Mouse (Mus musculus) ES-E14 (cell line): ENCODE measurements around the gene Cnp.

ENCODE experiments used
- HCFC1 ChIP-seq: IDR thresholded peaks from 2 replicates; pipeline ENCODE4 v1.6.1; 2012; ENCODE audit warnings: low read length, inconsistent platforms, borderline replicate concordance; ENCODE audit not compliant: insufficient read depth
- MAFK ChIP-seq: IDR thresholded peaks from 2 replicates; pipeline ENCODE4 v1.6.1; 2014; ENCODE audit warnings: mild to moderate bottlenecking, low read depth, low read length, inconsistent platforms; ENCODE audit not compliant: insufficient read depth

DNA sequence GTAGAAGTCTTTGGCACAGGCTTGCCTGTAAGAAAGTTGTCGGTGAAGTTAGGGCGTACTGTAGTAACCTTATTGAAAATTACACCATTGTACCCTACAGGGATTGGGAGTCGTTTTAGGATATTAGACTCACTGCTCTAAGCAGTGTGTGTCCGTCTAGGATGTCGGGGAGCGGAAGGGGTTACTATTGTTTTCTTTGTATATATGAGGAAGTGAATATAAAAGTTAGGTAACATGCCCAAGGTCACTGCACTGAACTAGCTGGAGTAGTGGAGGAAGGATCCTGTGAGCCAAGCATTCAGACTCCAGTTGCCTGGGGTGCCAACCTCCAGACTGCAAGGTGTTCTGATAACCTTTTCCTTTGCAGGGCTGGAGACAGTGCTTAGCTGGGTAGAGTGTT is 27.7 kb upstream of the Cnp start:
- TF ChIP-seq MAFK (no peak), HCFC1 (no peak)
